Mouse (Mus musculus): ENCODE data around the gene Galr3. TPM values are rescaled to one million over a fixed set of nuclear protein-coding genes. Genes with fewer than 3 reads are reported as not detected.

Gene Galr3
- 0.21 TPM in 1 of 2 replicates, not detected in the other for polyA plus RNA-seq (2015; fragmentation: Nextera tagmentation; extraction: Ambion mirVana)

DNA sequence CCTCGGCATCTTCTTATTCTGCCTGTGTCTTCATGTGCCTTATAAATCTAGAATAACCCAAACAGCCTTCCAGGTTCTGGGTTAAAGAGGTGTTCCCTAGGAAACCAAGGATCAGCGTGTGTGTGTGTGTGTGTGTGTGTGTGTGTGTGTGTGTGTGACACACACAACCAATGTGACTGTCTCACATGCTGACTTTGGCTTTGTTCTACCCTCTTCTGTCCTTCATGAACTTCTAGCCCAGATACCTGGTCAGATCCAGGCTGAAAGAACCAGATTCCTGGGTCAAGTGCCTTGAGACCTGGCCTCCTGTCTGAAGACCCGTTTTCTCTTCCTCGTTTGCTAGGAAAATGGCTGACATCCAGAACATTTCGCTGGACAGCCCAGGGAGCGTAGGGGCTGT lies at the start of gene Galr3:
Gene Galr3 (plus strand): TSS at position 301 of the 400 bp plus-strand sequence.

DNA sequence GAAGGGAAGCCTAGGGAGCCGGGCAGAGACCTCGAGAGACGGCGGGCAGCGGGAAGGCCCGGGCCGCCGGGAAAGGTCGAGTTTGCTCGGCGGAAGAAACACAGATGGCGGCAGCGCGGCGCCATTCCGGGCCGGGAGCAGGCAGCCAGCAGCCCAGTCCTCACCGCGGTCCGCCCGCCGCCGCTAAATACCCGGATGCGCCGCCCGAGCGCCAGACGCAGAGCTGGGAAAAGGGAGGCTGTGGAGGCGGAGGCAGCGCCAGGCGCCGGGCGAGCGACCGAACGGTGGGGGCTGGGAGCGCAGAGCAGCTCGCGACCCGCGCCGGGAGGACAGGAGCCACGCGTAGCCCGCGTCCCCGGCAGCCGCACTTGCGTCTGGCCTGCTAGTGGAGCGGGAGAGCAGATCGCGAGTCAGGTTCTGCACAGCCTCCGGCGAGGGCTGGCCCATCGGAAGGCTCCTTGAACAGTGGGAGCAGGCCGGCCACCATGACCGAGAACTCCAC lies 13.4 kb upstream of the Galr3 start, which contains the start of gene H1f0:
Gene H1f0 (plus strand): TSS at position 214 of the 502 bp plus-strand sequence.

DNA sequence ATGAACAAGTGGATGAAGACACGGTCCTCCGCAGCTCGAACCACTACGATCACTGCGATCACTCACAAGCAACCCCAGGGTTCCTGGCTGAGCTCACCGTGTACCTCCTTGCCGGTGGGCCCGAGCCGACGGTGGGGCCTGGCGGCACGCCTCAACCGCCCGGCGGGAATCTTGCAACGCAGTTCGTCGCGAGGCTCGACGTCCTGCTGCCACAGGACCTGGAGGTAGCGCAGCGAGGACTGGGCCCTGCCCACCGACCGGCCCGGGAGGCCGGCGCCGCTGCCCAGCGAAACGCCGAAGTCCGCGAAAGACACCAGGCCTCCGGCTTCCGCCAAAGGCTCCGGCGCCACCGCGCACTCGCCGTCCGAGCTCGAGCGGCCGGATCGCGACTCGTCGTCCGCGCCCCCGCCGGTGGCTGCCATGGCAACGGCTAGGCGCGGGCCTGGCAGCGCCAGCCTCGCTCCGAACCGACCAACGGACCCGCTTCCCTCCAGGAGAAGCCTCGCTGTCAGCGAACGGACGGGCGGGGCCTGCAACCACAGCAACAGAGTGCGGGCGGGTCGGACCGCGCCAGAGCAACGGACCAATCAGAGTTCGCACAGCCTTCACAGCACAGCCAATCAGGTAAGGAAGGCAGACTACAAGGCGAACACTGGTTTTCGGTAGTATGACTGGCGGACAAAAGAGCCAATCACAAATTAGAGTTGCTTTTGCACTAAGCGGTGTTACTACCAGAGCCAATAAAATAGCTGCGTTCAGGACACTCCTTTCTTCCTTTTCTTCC lies 20.9 kb downstream of the Galr3 start, which contains the start of gene Ankrd54:
Gene Ankrd54 (minus strand): TSS at position 518 of the 784 bp plus-strand sequence.

DNA sequence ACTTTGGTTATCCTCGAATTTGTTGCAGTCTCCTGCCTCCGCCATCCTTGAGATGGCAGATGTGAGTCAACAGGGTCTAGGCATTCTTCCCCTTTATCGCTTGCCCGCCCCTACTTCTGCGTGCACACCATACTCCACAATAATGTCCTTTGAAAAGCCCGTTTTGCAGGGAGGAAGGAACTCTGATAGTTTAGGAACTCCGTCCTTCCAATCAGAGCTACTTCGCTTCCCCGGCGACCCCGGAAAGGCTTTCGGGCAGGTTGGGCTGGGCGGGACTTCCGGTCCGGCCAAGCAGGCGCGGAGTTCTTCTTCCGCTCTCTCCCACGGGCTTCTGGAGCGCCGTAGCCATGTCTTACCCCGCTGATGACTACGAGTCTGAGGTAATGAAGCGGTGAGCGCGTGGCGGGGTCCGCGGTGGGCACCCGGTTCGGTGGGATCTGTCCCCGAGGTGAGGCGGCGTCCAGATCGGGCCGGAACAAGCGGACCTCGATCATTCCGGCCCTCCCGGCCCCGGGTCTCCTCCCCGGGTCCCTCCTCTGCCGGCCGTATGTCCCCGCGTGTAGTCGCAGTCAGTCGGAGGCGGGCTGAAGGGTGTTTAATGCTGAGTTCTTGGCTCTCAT lies 33.3 kb downstream of the Galr3 start, which contains the start of gene Eif3l:
Gene Eif3l (plus strand): TSS at position 267 of the 620 bp plus-strand sequence.

Small RNA genes lying within 50 kb of the gene (microRNA-seq; reads per million reads assigned to microRNA genes)
- gene Mir6956, result 1.3 to 1.5 reads per million in 2 experiments

Other genes with a start within 250 kb of the Galr3 start
- 2.7 and 3.5 TPM in 2 replicates for gene Card10, start 238.8 kb upstream of the Galr3 start, polyA plus RNA-seq (2015; fragmentation: Nextera tagmentation; extraction: Ambion mirVana)
- gene Cdc42ep1, start 199.3 kb upstream of the Galr3 start, polyA plus RNA-seq (2015; fragmentation: Nextera tagmentation; extraction: Ambion mirVana), result 26.5 and 33.4 TPM in 2 replicates
- not detected in 2 replicates for gene Lgals2, start 186.4 kb upstream of the Galr3 start, polyA plus RNA-seq (2015; fragmentation: Nextera tagmentation; extraction: Ambion mirVana)
- 29.6 and 33.1 TPM in 2 replicates for gene Gga1, start 164.7 kb upstream of the Galr3 start, polyA plus RNA-seq (2015; fragmentation: Nextera tagmentation; extraction: Ambion mirVana)
- gene Gm49510, start 142.2 kb upstream of the Galr3 start, polyA plus RNA-seq (2015; fragmentation: Nextera tagmentation; extraction: Ambion mirVana), result not detected in 2 replicates
- gene Sh3bp1, start 142.1 kb upstream of the Galr3 start, polyA plus RNA-seq (2015; fragmentation: Nextera tagmentation; extraction: Ambion mirVana), result 8.8 and 10.3 TPM in 2 replicates
- 13.7 and 14.5 TPM in 2 replicates for gene Pdxp, start 128.0 kb upstream of the Galr3 start, polyA plus RNA-seq (2015; fragmentation: Nextera tagmentation; extraction: Ambion mirVana)
- gene Lgals1, start 115.2 kb upstream of the Galr3 start, polyA plus RNA-seq (2015; fragmentation: Nextera tagmentation; extraction: Ambion mirVana), result 2,196 and 2,520 TPM in 2 replicates
- gene Nol12, start 107.0 kb upstream of the Galr3 start, polyA plus RNA-seq (2015; fragmentation: Nextera tagmentation; extraction: Ambion mirVana), result 30.9 and 35.5 TPM in 2 replicates
- 37.2 and 41.4 TPM in 2 replicates for gene Triobp, start 94.2 kb upstream of the Galr3 start, polyA plus RNA-seq (2015; fragmentation: Nextera tagmentation; extraction: Ambion mirVana)
- gene H1f0, start 13.4 kb upstream of the Galr3 start, polyA plus RNA-seq (2015; fragmentation: Nextera tagmentation; extraction: Ambion mirVana), result 280 and 283 TPM in 2 replicates
- 15.2 and 17.9 TPM in 2 replicates for gene Ankrd54, start 21.0 kb downstream of the Galr3 start, polyA plus RNA-seq (2015; fragmentation: Nextera tagmentation; extraction: Ambion mirVana)
- 116 and 132 TPM in 2 replicates for gene Eif3l, start 33.3 kb downstream of the Galr3 start, polyA plus RNA-seq (2015; fragmentation: Nextera tagmentation; extraction: Ambion mirVana)
- gene Micall1, start 67.0 kb downstream of the Galr3 start, polyA plus RNA-seq (2015; fragmentation: Nextera tagmentation; extraction: Ambion mirVana), result 9.3 and 9.6 TPM in 2 replicates
- 219 and 228 TPM in 2 replicates for gene Polr2f, start 99.1 kb downstream of the Galr3 start, polyA plus RNA-seq (2015; fragmentation: Nextera tagmentation; extraction: Ambion mirVana)
- gene 1700088E04Rik, start 99.4 kb downstream of the Galr3 start, polyA plus RNA-seq (2015; fragmentation: Nextera tagmentation; extraction: Ambion mirVana), result 4.1 and 4.4 TPM in 2 replicates
- 4.1 and 4.3 TPM in 2 replicates for gene Sox10, start 123.4 kb downstream of the Galr3 start, polyA plus RNA-seq (2015; fragmentation: Nextera tagmentation; extraction: Ambion mirVana)
- 19.0 and 19.8 TPM in 2 replicates for gene Pick1, start 187.3 kb downstream of the Galr3 start, polyA plus RNA-seq (2015; fragmentation: Nextera tagmentation; extraction: Ambion mirVana)
- gene Gm49486, start 187.5 kb downstream of the Galr3 start, polyA plus RNA-seq (2015; fragmentation: Nextera tagmentation; extraction: Ambion mirVana), result 0.64 and 0.83 TPM in 2 replicates
- gene Slc16a8, start 212.9 kb downstream of the Galr3 start, polyA plus RNA-seq (2015; fragmentation: Nextera tagmentation; extraction: Ambion mirVana), result 0.63 and 1.1 TPM in 2 replicates
- gene Baiap2l2, start 243.7 kb downstream of the Galr3 start, polyA plus RNA-seq (2015; fragmentation: Nextera tagmentation; extraction: Ambion mirVana), result 23.0 and 24.6 TPM in 2 replicates